8 mouse cellular contexts compared by ENCODE assay signal in the genomic region with DNA sequence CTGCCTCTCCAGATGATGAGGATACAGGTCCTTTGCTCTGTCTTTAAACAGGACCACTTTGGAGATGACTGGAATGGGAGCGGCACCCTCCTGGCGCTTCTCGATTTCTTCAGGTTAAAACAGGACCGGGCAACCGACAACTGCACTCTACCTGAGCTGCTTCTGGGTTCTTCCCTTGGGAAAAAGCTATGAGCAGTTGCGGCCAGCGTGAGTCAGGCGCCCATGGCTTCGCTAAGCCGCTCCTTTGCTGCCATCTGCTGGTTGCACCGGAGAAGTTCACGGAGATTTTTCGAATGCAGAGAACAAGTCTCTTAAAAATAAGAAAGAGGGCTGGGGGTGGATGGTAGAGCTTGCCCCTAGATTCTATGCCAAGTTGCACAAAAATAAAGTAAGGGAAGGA. TPM values are rescaled to one million over a fixed set of nuclear protein-coding genes. Genes with fewer than 3 reads are reported as not detected.
A peak's percentile ranks its signal among the peaks of the same experiment; 100 is the strongest.
DNase-seq lines count a peak whose midpoint lies in the region; ATAC-seq and TF ChIP-seq lines count a peak whose summit lies in the region.

No protein-coding gene starts in this region.

- WGBS in cerebellum, adult 2 months, result 1% methylated on average over 13 of the region's 13 CpGs
- WGBS in liver, embryonic 11.5 days, result under 1% methylated on average over 13 of the region's 13 CpGs

- H3K4me2 ChIP-seq in CH12.LX (ENCODE audit: insufficient read depth, low read depth, poor library complexity, severe bottlenecking), result no peak overlapping the region
- no peak overlapping the region for H3K4me2 ChIP-seq in liver, embryonic 11.5 days

- ATAC-seq in liver, embryonic 11.5 days (replicated peaks; ENCODE audit: low FRiP score), result no peak
- ATAC-seq in activated CD4-positive, CD25-positive, alpha-beta regulatory T cell, adult 4 months, result no peak

- no peaks in the 10 kb centered on the region for H3K4me1 ChIP-seq in CH12.LX (ENCODE audit: control insufficient read depth in 1 of 2, insufficient read depth in 2 of 2)
- H3K4me1 ChIP-seq in cerebellum, adult 2 months (ENCODE audit: control insufficient read depth, insufficient read depth, low read length), result no peaks in the 10 kb centered on the region
- H3K4me1 ChIP-seq in liver, embryonic 11.5 days (replicated peaks; ENCODE audit: control insufficient read depth, insufficient read depth, low read length), result peaks cover 5% of the 10 kb centered on the region; the same call in 1 of the 2 replicates

- no peak overlapping the region for H3K4me3 ChIP-seq in CH12.LX (replicated peaks in 1 of 3; ENCODE audit: low read depth in 2 of 3, low read length in 2 of 3, poor library complexity in 1 of 3)
- H3K4me3 ChIP-seq in cerebellum, adult 2 months (replicated peaks; ENCODE audit: insufficient read depth, low read depth, low read length), result no peak overlapping the region
- H3K4me3 ChIP-seq in liver, embryonic 11.5 days (ENCODE audit: low read depth, low read length), result no peak overlapping the region

- H3K27ac ChIP-seq in CH12.LX (ENCODE audit: insufficient read depth, low read depth), result no peak overlapping the region
- no peak overlapping the region for H3K27ac ChIP-seq in cerebellum, adult 2 months (ENCODE audit: insufficient read depth, low read length)
- no peak overlapping the region for H3K27ac ChIP-seq in liver, embryonic 11.5 days (ENCODE audit: low read depth, low read length)

- in situ Hi-C loops in CH12.LX (cut with MboI; ENCODE audit: low pct_ligation_motif_present, low pct_unique_long_range_greater_than_20kb, low sequenced_read_pairs), result loop anchor here (5.0 to 25.0 kb wide), 2 partner anchors 804 to 909 kb away; no protein-coding TSS in a partner anchor

- no peaks in the 10 kb centered on the region for H3K27me3 ChIP-seq in CH12.LX (replicated peaks)
- peaks cover 5% of the 10 kb centered on the region; the same call in 1 of the 2 replicates for H3K27me3 ChIP-seq in cerebellum, adult 2 months (ENCODE audit: control insufficient read depth, insufficient read depth, low read length)
- H3K27me3 ChIP-seq in liver, embryonic 11.5 days (replicated peaks; ENCODE audit: control insufficient read depth, insufficient read depth, low read length), result peaks cover 50% of the 10 kb centered on the region

- no peaks in the 10 kb centered on the region for H3K79me2 ChIP-seq in CH12.LX (replicated peaks; ENCODE audit: control insufficient read depth, extremely low read depth, insufficient read depth, poor library complexity, severe bottlenecking)

- TF ChIP-seq EP300 in CH12.LX (IDR thresholded peaks at IDR 0.05; ENCODE audit: low read length), result no peak

- no peak for TF ChIP-seq POLR2A in CH12.LX (IDR thresholded peaks at IDR 0.05; ENCODE audit: low read depth, low read length)
- TF ChIP-seq POLR2A in cerebellum, adult 2 months (IDR thresholded peaks at IDR 0.05; ENCODE audit: borderline replicate concordance, insufficient read depth, low read length), result no peak

- peak in 1 of 2 experiments; percentile 43; a peak in 2 of 4 replicates for TF ChIP-seq CTCF in CH12.LX (conservative IDR thresholded peaks at IDR 0.05 in 1 of 2, IDR thresholded peaks at IDR 0.05 in 1 of 2; ENCODE audit: low read depth in 2 of 2, low read length in 2 of 2)
- peak; percentile 91 for TF ChIP-seq CTCF in cerebellum, adult 2 months (IDR thresholded peaks at IDR 0.05; ENCODE audit: borderline replicate concordance, insufficient read depth, low read depth, low read length)

- peak; percentile 38 for TF ChIP-seq RAD21 in CH12.LX (IDR thresholded peaks at IDR 0.05; ENCODE audit: low read depth, low read length)

- peaks cover 84% of the 10 kb centered on the region for H3K9me3 ChIP-seq in CH12.LX (replicated peaks; ENCODE audit: low read length)
- no peaks in the 10 kb centered on the region for H3K9me3 ChIP-seq in liver, embryonic 11.5 days (ENCODE audit: control insufficient read depth, low read length)

- no peak overlapping the region for H3K9ac ChIP-seq in CH12.LX (ENCODE audit: insufficient read depth, low read depth)
- no peak overlapping the region for H3K9ac ChIP-seq in liver, embryonic 11.5 days (ENCODE audit: low read depth, low read length)

- DNase-seq in 416B (ENCODE audit: low read depth), result peak; percentile 53
- DNase-seq in CH12.LX (ENCODE audit: extremely low read depth), result peak; percentile 0
- peak; percentile 50 to 72 for DNase-seq in cerebellum, adult 2 months
- DNase-seq in frontal cortex, postnatal 25 days (ENCODE audit: low spot score in 2 of 2), result peak; percentile 55 to 71
- DNase-seq in kidney, postnatal 14 days, result peak; percentile 72
- peak; percentile 66 for DNase-seq in liver, embryonic 11.5 days (ENCODE audit: low spot score)
- DNase-seq in right cerebral cortex, postnatal 10 days (ENCODE audit: low spot score in 2 of 2), result peak; percentile 74 to 85

- dilution Hi-C loops in CH12.LX (cut with MboI; ENCODE audit: extremely low pct_ligation_motif_present, extremely low pct_unique_long_range_greater_than_20kb, low sequenced_read_pairs), result no loop called here

- H3K36me3 ChIP-seq in CH12.LX (replicated peaks in 1 of 2; ENCODE audit: control insufficient read depth in 1 of 2, insufficient read depth in 1 of 2, low read length in 1 of 2), result peaks cover 0 to 3% of the 10 kb centered on the region in 2 experiments
- no peaks in the 10 kb centered on the region for H3K36me3 ChIP-seq in liver, embryonic 11.5 days (ENCODE audit: control insufficient read depth, insufficient read depth, low read length)

TF ChIP-seq in CH12.LX, 34 proteins besides CTCF, POLR2A, EP300 and RAD21:
- no peak for TF ChIP-seq ZMIZ1 (IDR thresholded peaks at IDR 0.05; ENCODE audit: low read depth, low read length)
- TF ChIP-seq SMC3 (IDR thresholded peaks at IDR 0.05; ENCODE audit: low read depth, low read length), result peak; percentile 17
- TF ChIP-seq USF2 (conservative IDR thresholded peaks at IDR 0.05; ENCODE audit: low read depth, low read length), result no peak

RNA-seq across cellular contexts. Expression of gene Tbx3, which starts 20.6 kb away (rescaled TPM):
- total RNA-seq in CH12.LX (2012; rRNA removed) (not detected in 2 replicates), CH12.LX (2014; rRNA removed) (not detected in 2 replicates)
- not detected in 2 replicates for polyA plus RNA-seq in CH12.LX (2012; ENCODE audit: insufficient read length, low read depth)
- polyA plus RNA-seq in cerebellum, adult 2 months (2012; rRNA removed), result 1.4 and 1.6 TPM in 2 replicates
- polyA plus RNA-seq in liver, embryonic 11.5 days (2014; fragmentation: Nextera tagmentation; extraction: Ambion mirVana), result 23.3 and 25.9 TPM in 2 replicates
- polyA plus RNA-seq in activated CD4-positive, CD25-positive, alpha-beta regulatory T cell, adult 4 months (2017; shearing (Covaris generic)), result not detected

Comparison
In these comparisons a context has a peak if more than half of its experiments do, and no peak if none do; other contexts are left out.
1. DNase-seq: peak in every context shown above with its lines; median percentile 80 in right cerebral cortex, postnatal 10 days; 72 in kidney, postnatal 14 days; 66 in liver, embryonic 11.5 days; 63 in frontal cortex, postnatal 25 days; 61 in cerebellum, adult 2 months; 53 in 416B; 0 in CH12.LX.